Mouse (Mus musculus) midbrain, embryonic 14.5 days (tissue): ENCODE data around the gene Ccdc106. TPM values are rescaled to one million over a fixed set of nuclear protein-coding genes. Genes with fewer than 3 reads are reported as not detected.

Experiments
- ATAC-seq: fragments of 200-750 bp; cut with Nextera tagmentation; 2 replicates; pipeline ENCODE4 v1.8.0; 2017; ENCODE audit warnings: moderate number of reproducible peaks, moderate library complexity; ENCODE audit not compliant: low FRiP score, low TSS enrichment
- DNase-seq: peaks from one replicate; pipeline ENCODE4 v3.0.0-alpha.2; 2015
- H3K27ac ChIP-seq: fragments of 300-500 bp; sonication (generic); replicated peaks from 2 replicates; pipeline ENCODE4 v1.5.1; 2014; ENCODE audit warnings: mild to moderate bottlenecking, low read depth, low read length, moderate library complexity
- H3K27me3 ChIP-seq: fragments of 300-500 bp; sonication (generic); 2 replicates; pipeline ENCODE4 v1.6.1; 2014; ENCODE audit warnings: low read length, control low read depth, mixed read lengths; ENCODE audit not compliant: control insufficient read depth, insufficient read depth
- H3K36me3 ChIP-seq: fragments of 300-500 bp; sonication (generic); 2 replicates; pipeline ENCODE4 v1.6.1; 2014; ENCODE audit warnings: low read length, control low read depth; ENCODE audit not compliant: control insufficient read depth, insufficient read depth
- H3K4me1 ChIP-seq: fragments of 300-500 bp; sonication (generic); 2 replicates; pipeline ENCODE4 v1.6.1; 2014; ENCODE audit warnings: mild to moderate bottlenecking, antibody characterized with exemption, low read length, control low read depth; ENCODE audit not compliant: control insufficient read depth, insufficient read depth
- H3K4me2 ChIP-seq: fragments of 300-500 bp; sonication (generic); 2 replicates; pipeline ENCODE4 v1.6.1; 2014; ENCODE audit warnings: mild to moderate bottlenecking, low read length, moderate library complexity
- H3K4me3 ChIP-seq: fragments of 300-500 bp; sonication (generic); replicated peaks from 2 replicates; pipeline ENCODE4 v1.5.1; 2014; ENCODE audit warnings: low read depth, low read length
- H3K9ac ChIP-seq: fragments of 300-500 bp; sonication (generic); replicated peaks from 2 replicates; pipeline ENCODE4 v1.6.1; 2014; ENCODE audit warnings: mild to moderate bottlenecking, low read length, moderate library complexity
- H3K9me3 ChIP-seq: fragments of 300-500 bp; sonication (generic); 2 replicates; pipeline ENCODE4 v1.6.1; 2016; ENCODE audit warnings: low read length, control low read depth, mixed read lengths; ENCODE audit not compliant: control insufficient read depth
- WGBS: fragments of 180-500 bp; shearing (Covaris S2); extraction: QIAGEN DNeasy Blood & Tissue Kit; methylation state at CpG from one replicate; pipeline ENCODE4 v1.1.7; 2014; 5-methylcytosine and 5-hydroxymethylcytosine counted together
- polyA plus RNA-seq: library from polyadenylated mRNA; unstranded; fragments of >200 nt; fragmentation: Nextera tagmentation; extraction: Ambion mirVana; gene quantifications from 2 replicates; pipeline ENCODE4 v1.2.1, GENCODE M21; 2014

Ccdc106 gene
- 47.0 and 63.6 TPM in 2 replicates for polyA plus RNA-seq

GRCm38 (mm10) chr7:5020000-5020681 lies at the start of gene Ccdc106, which contains the start of gene Zfp865:
Ccdc106 (plus strand) TSS chr7:5020553.
Zfp865 (plus strand) TSS chr7:5020376.
- Histone ChIP-seq H3K9ac (peak within 1 kb of the TSS; percentile 95), H3K27me3 (no peaks in the 10 kb centered on the region), H3K4me1 (peaks cover 12% of the 10 kb centered on the region), H3K36me3 (peaks cover 23% of the 10 kb centered on the region), H3K27ac (peak within 1 kb of the TSS; percentile 92), H3K4me2 (peak within 1 kb of the TSS; percentile 76), H3K9me3 (no peaks in the 10 kb centered on the region), H3K4me3 (peak within 1 kb of the TSS; percentile 71)
- ATAC-seq (peak; percentile 89), DNase-seq (peak; percentile 99)
- WGBS, result under 1% methylated on average over 48 of the region's 49 CpGs

DNA sequence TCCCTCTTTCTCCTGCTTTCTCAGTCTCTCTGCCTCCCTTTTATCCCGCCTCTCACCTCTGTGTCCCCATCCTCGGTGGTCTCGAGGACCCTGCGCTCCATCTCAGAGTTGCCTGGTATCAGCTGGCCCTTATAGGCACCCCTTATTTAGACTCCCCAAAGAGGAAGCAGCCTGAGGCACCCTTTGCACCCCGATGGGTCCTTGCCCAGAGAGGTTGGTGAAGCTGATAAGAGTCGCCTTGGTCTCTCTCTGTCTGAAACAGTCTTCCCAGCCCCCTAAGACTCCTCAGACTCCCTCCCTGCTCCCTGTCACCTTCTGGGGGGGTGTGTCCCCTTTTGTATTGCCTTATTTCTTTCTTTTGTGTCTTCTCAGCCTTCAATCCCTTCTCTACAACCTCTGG lies 49.3 kb upstream of the Ccdc106 start, which contains the start of gene Sbk3:
Gene Sbk3, minus strand, starts transcription at position 101 of the 400 bp plus-strand sequence.
- H3K4me3 ChIP-seq, result no peak within 1 kb of the TSS
- DNase-seq (no peak), ATAC-seq (no peak)
- H3K27ac ChIP-seq, result no peak within 1 kb of the TSS
- 34% methylated on average over 6 of the region's 6 CpGs for WGBS
- H3K27me3 ChIP-seq, result no peaks in the 10 kb centered on the region
- no peaks in the 10 kb centered on the region for H3K4me1 ChIP-seq
- no peaks in the 10 kb centered on the region for H3K36me3 ChIP-seq
- H3K9me3 ChIP-seq, result no peaks in the 10 kb centered on the region
- H3K9ac ChIP-seq, result no peak within 1 kb of the TSS
- H3K4me2 ChIP-seq, result no peak within 1 kb of the TSS

DNA sequence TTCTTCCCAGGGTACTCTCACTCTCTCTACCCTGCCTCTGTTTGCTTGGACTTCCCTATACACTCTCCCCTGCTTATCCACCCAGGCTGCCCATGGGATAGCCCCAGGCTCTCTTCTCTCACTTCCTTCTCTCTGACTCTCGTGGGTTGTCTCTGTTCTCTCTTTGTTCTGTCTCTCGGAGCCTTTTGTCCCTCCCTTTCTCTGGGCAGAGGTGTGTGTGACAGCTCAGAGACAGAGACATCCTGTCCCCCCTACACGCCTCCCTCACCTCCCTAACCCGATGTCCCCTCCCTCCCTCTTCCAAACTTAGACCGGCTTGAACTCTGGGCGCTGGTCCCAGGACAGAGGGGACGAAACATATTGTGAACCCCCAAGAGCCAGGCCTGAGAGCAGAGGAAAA lies 48.6 kb upstream of the Ccdc106 start:
- no peaks in the 10 kb centered on the region for H3K9me3 ChIP-seq
- 29% methylated on average over 7 of the region's 7 CpGs for WGBS

GRCm38 (mm10) chr7:4972321-4973047 lies 47.9 kb upstream of the Ccdc106 start:
- Histone ChIP-seq H3K36me3 (no peaks in the 10 kb centered on the region), H3K27me3 (no peaks in the 10 kb centered on the region), H3K4me3 (no peak overlapping the region), H3K9me3 (no peaks in the 10 kb centered on the region), H3K27ac (no peak overlapping the region), H3K4me2 (no peak overlapping the region), H3K4me1 (no peaks in the 10 kb centered on the region), H3K9ac (no peak overlapping the region)
- DNase-seq (no peak), ATAC-seq (no peak)
- WGBS, result 80% methylated on average over 18 of the region's 18 CpGs

More for the DNA sequence above, 48.6 kb upstream of the Ccdc106 start:
- H3K4me3 ChIP-seq, result no peak overlapping the region
- no peak for DNase-seq
- H3K4me1 ChIP-seq, result no peaks in the 10 kb centered on the region
- no peak overlapping the region for H3K9ac ChIP-seq
- no peak overlapping the region for H3K4me2 ChIP-seq
- no peaks in the 10 kb centered on the region for H3K36me3 ChIP-seq
- H3K27me3 ChIP-seq, result no peaks in the 10 kb centered on the region
- no peak for ATAC-seq
- H3K27ac ChIP-seq, result no peak overlapping the region

GRCm38 (mm10) chr7:4975455-4975854 lies 44.9 kb upstream of the Ccdc106 start:
- Histone ChIP-seq H3K9me3 (no peaks in the 10 kb centered on the region), H3K27me3 (no peaks in the 10 kb centered on the region), H3K27ac (no peak overlapping the region), H3K4me1 (no peaks in the 10 kb centered on the region), H3K4me3 (no peak overlapping the region), H3K36me3 (no peaks in the 10 kb centered on the region), H3K4me2 (no peak overlapping the region), H3K9ac (no peak overlapping the region)
- WGBS, result 70% methylated on average over 4 of the region's 4 CpGs
- DNase-seq (no peak), ATAC-seq (no peak)

DNA sequence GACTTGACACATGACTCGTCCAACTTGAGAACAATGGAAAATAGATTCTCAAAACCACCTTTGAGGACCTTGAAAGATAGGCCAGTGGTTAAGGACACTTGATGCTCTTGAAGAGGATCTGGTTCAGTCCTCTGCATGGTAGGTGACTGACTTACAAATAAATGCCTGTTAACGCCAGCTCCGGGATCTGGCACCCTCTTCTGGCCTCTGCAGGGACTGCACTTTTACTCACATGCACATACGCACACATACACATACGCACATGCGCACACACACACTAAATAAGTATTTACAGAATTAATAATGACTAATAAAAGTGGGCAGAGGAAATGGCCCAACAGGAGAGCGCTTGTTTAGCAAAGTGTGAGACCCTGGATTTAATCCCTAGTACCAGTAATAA lies 43.5 kb upstream of the Ccdc106 start:
- no peak overlapping the region for H3K9ac ChIP-seq
- H3K4me2 ChIP-seq, result no peak overlapping the region
- H3K27ac ChIP-seq, result no peak overlapping the region
- H3K27me3 ChIP-seq, result no peaks in the 10 kb centered on the region
- no peaks in the 10 kb centered on the region for H3K36me3 ChIP-seq
- H3K4me3 ChIP-seq, result no peak overlapping the region
- H3K9me3 ChIP-seq, result no peaks in the 10 kb centered on the region
- no peak for ATAC-seq
- 93% methylated on average over 7 of the region's 7 CpGs for WGBS
- H3K4me1 ChIP-seq, result no peaks in the 10 kb centered on the region
- no peak for DNase-seq

GRCm38 (mm10) chr7:4988250-4988649 lies 32.1 kb upstream of the Ccdc106 start:
- 0 out of 2 replicates have a peak, but pooled peaks cover 1% of the 10 kb centered on the region for H3K4me1 ChIP-seq
- no peak overlapping the region for H3K4me2 ChIP-seq
- H3K36me3 ChIP-seq, result peaks cover 22% of the 10 kb centered on the region
- no peak overlapping the region for H3K4me3 ChIP-seq
- 81% methylated on average over 2 of the region's 2 CpGs for WGBS
- H3K27me3 ChIP-seq, result no peaks in the 10 kb centered on the region
- no peak overlapping the region for H3K9ac ChIP-seq
- no peak for ATAC-seq
- H3K27ac ChIP-seq, result no peak overlapping the region
- no peak for DNase-seq
- no peaks in the 10 kb centered on the region for H3K9me3 ChIP-seq

- 43% methylated on average over 54 of the region's 55 CpGs for WGBS
- H3K4me2 ChIP-seq, result peak overlapping the region; percentile 94
- no peak for ATAC-seq
- peaks cover 33% of the 10 kb centered on the region for H3K36me3 ChIP-seq
- no peaks in the 10 kb centered on the region for H3K9me3 ChIP-seq
- no peak for DNase-seq
- H3K27me3 ChIP-seq, result no peaks in the 10 kb centered on the region
- no peak overlapping the region for H3K27ac ChIP-seq
- peaks cover 22% of the 10 kb centered on the region for H3K4me1 ChIP-seq
- H3K4me3 ChIP-seq, result peak overlapping the region; percentile 17
- H3K9ac ChIP-seq, result peak overlapping the region; percentile 37; the same call in 1 of the 2 replicates
Measured at GRCm38 (mm10) chr7:4993347-4993998, 26.9 kb upstream of the Ccdc106 start.
